Mouse (Mus musculus): ENCODE results near the gene Trp53bp2. TPM values are rescaled to one million over a fixed set of nuclear protein-coding genes. Genes with fewer than 3 reads are reported as not detected.
A peak's percentile ranks its signal among the peaks of the same experiment; 100 is the strongest.

The Trp53bp2 gene
- polyA plus RNA-seq, 1 experiment from 2014 or later: 42.5 TPM

- DNase-seq (ENCODE audit: low spot score) (no peak), ATAC-seq (replicated peaks; ENCODE audit: insufficient number of reproducible peaks, low FRiP score, low TSS enrichment, low read depth) (no peak)
- no peak overlapping the region for H3K4me3 ChIP-seq (ENCODE audit: low read depth, low read length)
- H3K9me3 ChIP-seq (replicated peaks; ENCODE audit: control insufficient read depth, low read length): no peaks in the 10 kb centered on the region
- H3K4me1 ChIP-seq (ENCODE audit: control insufficient read depth, insufficient read depth, low read length): peaks cover 5% of the 10 kb centered on the region
- no peak overlapping the region for H3K9ac ChIP-seq (replicated peaks; ENCODE audit: low read length)
- no peak overlapping the region for H3K4me2 ChIP-seq (ENCODE audit: low read depth, low read length)
- no peak overlapping the region for H3K27ac ChIP-seq (replicated peaks; ENCODE audit: low read depth, low read length)
- H3K36me3 ChIP-seq (replicated peaks; ENCODE audit: control insufficient read depth, insufficient read depth, low read depth, low read length): no peaks in the 10 kb centered on the region
- H3K27me3 ChIP-seq (ENCODE audit: control insufficient read depth, insufficient read depth, low read length): no peaks in the 10 kb centered on the region
- WGBS: 86% methylated on average over 4 of the region's 4 CpGs
Observed at GRCm38 (mm10) chr1:182500843-182501242, 91.9 kb downstream of the Trp53bp2 start.

DNA sequence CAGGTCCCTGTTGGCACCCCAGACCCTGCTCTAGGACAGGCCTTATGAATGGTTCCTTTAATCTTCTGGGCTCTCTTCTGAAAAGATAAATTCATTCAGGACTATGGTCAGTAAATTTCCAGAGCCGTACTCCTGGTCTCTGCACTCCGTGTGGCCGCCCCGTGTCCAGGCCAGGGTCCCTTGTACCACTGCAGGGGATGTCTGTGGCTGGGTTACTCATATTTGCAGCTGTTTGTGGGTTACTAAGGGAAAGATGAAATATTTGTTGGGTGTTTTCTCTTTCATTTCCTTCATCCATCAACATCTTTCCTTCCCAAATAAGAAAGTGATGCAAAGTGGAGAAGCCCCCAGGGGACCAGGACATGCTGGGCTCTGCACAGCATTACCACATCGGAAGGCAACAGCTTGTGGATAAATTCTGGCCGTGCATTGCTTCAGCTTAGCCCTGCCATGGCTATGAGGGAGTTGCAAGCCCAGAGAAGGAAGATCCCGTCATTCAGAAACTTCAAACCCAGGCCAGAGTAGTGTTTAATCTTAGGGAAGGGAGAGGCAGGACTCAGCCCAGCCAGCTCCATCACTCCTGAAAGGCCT, 92.9 kb downstream of the Trp53bp2 start:
- H3K9me3 ChIP-seq (replicated peaks; ENCODE audit: control insufficient read depth, low read length): no peaks in the 10 kb centered on the region
- H3K4me2 ChIP-seq (ENCODE audit: low read depth, low read length): no peak overlapping the region
- H3K36me3 ChIP-seq (replicated peaks; ENCODE audit: control insufficient read depth, insufficient read depth, low read depth, low read length): no peaks in the 10 kb centered on the region
- H3K4me3 ChIP-seq (ENCODE audit: low read depth, low read length): no peak overlapping the region
- H3K27ac ChIP-seq (replicated peaks; ENCODE audit: low read depth, low read length): no peak overlapping the region
- ATAC-seq (replicated peaks; ENCODE audit: insufficient number of reproducible peaks, low FRiP score, low TSS enrichment, low read depth) (no peak), DNase-seq (ENCODE audit: low spot score) (no peak)
- 87% methylated on average over 7 of the region's 7 CpGs for WGBS
- H3K9ac ChIP-seq (replicated peaks; ENCODE audit: low read length): no peak overlapping the region
- peaks cover 5% of the 10 kb centered on the region for H3K4me1 ChIP-seq (ENCODE audit: control insufficient read depth, insufficient read depth, low read length)
- no peaks in the 10 kb centered on the region for H3K27me3 ChIP-seq (ENCODE audit: control insufficient read depth, insufficient read depth, low read length)

- H3K4me2 ChIP-seq (ENCODE audit: low read depth, low read length): no peak overlapping the region
- no peak overlapping the region for H3K9ac ChIP-seq (replicated peaks; ENCODE audit: low read length)
- WGBS: 83% methylated on average over 7 of the region's 7 CpGs
- DNase-seq (ENCODE audit: low spot score) (no peak), ATAC-seq (replicated peaks; ENCODE audit: insufficient number of reproducible peaks, low FRiP score, low TSS enrichment, low read depth) (0 out of 2 replicates have a peak, but pooled peaks have one; percentile 11)
- H3K4me1 ChIP-seq (ENCODE audit: control insufficient read depth, insufficient read depth, low read length): peaks cover 5% of the 10 kb centered on the region
- no peaks in the 10 kb centered on the region for H3K27me3 ChIP-seq (ENCODE audit: control insufficient read depth, insufficient read depth, low read length)
- no peaks in the 10 kb centered on the region for H3K36me3 ChIP-seq (replicated peaks; ENCODE audit: control insufficient read depth, insufficient read depth, low read depth, low read length)
- no peak overlapping the region for H3K27ac ChIP-seq (replicated peaks; ENCODE audit: low read depth, low read length)
- H3K4me3 ChIP-seq (ENCODE audit: low read depth, low read length): no peak overlapping the region
- H3K9me3 ChIP-seq (replicated peaks; ENCODE audit: control insufficient read depth, low read length): no peaks in the 10 kb centered on the region
Observed at GRCm38 (mm10) chr1:182502491-182503050, 93.6 kb downstream of the Trp53bp2 start.

DNA sequence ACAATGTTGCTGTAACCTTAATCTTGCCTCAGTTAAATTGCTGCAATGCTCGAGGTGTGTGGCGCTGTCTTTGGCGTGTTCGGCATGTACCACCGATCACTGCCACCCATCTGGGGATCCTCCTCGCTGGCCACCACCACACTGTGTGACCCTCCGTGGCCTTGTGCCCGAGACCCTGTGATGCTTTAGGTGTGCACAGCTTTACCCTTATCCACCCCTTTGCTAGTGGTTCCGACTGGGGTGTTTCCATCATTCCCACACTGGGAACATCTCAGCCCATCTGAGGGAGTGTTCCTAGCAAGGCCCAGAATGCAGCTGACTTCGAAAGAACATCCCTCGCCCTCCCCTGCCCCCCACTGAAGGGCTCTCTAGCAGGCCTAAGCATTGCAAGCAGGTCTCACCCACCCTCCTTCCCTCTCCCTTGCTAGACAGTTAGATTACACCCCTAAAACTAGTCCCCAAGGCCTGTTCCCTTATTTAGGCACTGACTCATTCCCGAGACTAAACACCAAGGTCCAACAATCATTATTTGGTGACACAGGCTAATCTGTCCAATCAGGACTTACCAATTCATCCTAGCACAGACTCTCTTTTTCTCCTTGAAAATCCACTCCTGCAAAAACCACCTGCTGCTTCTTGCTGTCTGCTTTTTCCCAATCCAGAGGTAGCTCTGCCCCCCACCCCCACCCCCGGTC, 94.4 kb downstream of the Trp53bp2 start:
- H3K27ac ChIP-seq (replicated peaks; ENCODE audit: low read depth, low read length): no peak overlapping the region
- DNase-seq (ENCODE audit: low spot score): no peak
- 87% methylated on average over 13 of the region's 13 CpGs for WGBS
- H3K4me1 ChIP-seq (ENCODE audit: control insufficient read depth, insufficient read depth, low read length): peaks cover 5% of the 10 kb centered on the region
- H3K4me3 ChIP-seq (ENCODE audit: low read depth, low read length): no peak overlapping the region
- ATAC-seq (replicated peaks; ENCODE audit: insufficient number of reproducible peaks, low FRiP score, low TSS enrichment, low read depth): no peak
- no peak overlapping the region for H3K9ac ChIP-seq (replicated peaks; ENCODE audit: low read length)
- no peak overlapping the region for H3K4me2 ChIP-seq (ENCODE audit: low read depth, low read length)
- H3K36me3 ChIP-seq (replicated peaks; ENCODE audit: control insufficient read depth, insufficient read depth, low read depth, low read length): no peaks in the 10 kb centered on the region
- H3K27me3 ChIP-seq (ENCODE audit: control insufficient read depth, insufficient read depth, low read length): no peaks in the 10 kb centered on the region
- no peaks in the 10 kb centered on the region for H3K9me3 ChIP-seq (replicated peaks; ENCODE audit: control insufficient read depth, low read length)

DNA sequence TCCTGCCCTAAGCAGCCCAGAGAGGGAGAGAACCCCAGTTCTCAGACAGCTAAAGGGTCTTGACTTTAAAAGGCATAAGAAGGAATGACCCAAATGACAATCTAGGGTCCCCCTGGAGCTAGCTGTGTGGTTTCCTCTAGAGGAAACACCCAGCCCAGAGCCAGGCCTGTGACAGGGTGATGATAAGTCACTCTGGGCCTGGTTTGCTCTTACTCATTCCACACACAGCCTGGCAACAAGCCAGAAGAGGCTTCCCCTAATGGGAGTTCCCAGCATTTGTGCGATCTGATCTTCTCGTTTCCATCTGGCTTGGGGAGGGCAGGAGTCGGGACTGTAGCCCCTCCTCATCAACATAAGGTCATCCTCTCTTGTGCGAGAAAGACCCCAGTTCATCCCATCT, 95.3 kb downstream of the Trp53bp2 start:
- Histone ChIP-seq H3K4me2 (ENCODE audit: low read depth, low read length) (no peak overlapping the region), H3K4me3 (ENCODE audit: low read depth, low read length) (no peak overlapping the region), H3K36me3 (replicated peaks; ENCODE audit: control insufficient read depth, insufficient read depth, low read depth, low read length) (no peaks in the 10 kb centered on the region; the same call in 1 of the 2 replicates), H3K9me3 (replicated peaks; ENCODE audit: control insufficient read depth, low read length) (no peaks in the 10 kb centered on the region), H3K4me1 (ENCODE audit: control insufficient read depth, insufficient read depth, low read length) (peaks cover 5% of the 10 kb centered on the region), H3K9ac (replicated peaks; ENCODE audit: low read length) (no peak overlapping the region), H3K27me3 (ENCODE audit: control insufficient read depth, insufficient read depth, low read length) (no peaks in the 10 kb centered on the region), H3K27ac (replicated peaks; ENCODE audit: low read depth, low read length) (no peak overlapping the region)
- WGBS: 37% methylated on average over 4 of the region's 4 CpGs
- ATAC-seq (replicated peaks; ENCODE audit: insufficient number of reproducible peaks, low FRiP score, low TSS enrichment, low read depth): no peak
- no peak for DNase-seq (ENCODE audit: low spot score)

GRCm38 (mm10) chr1:182505291-182505690, 96.3 kb downstream of the Trp53bp2 start:
- WGBS: 90% methylated on average over 3 of the region's 3 CpGs

GRCm38 (mm10) chr1:182506229-182506986, 97.4 kb downstream of the Trp53bp2 start:
- DNase-seq (ENCODE audit: low spot score) (no peak), ATAC-seq (replicated peaks; ENCODE audit: insufficient number of reproducible peaks, low FRiP score, low TSS enrichment, low read depth) (no peak)
- no peaks in the 10 kb centered on the region for H3K9me3 ChIP-seq (replicated peaks; ENCODE audit: control insufficient read depth, low read length)
- peaks cover 5% of the 10 kb centered on the region for H3K4me1 ChIP-seq (ENCODE audit: control insufficient read depth, insufficient read depth, low read length)
- peaks cover 4% of the 10 kb centered on the region for H3K36me3 ChIP-seq (replicated peaks; ENCODE audit: control insufficient read depth, insufficient read depth, low read depth, low read length)
- H3K9ac ChIP-seq (replicated peaks; ENCODE audit: low read length): no peak overlapping the region
- 64% methylated on average over 7 of the region's 7 CpGs for WGBS
- no peak overlapping the region for H3K4me2 ChIP-seq (ENCODE audit: low read depth, low read length)
- H3K27me3 ChIP-seq (ENCODE audit: control insufficient read depth, insufficient read depth, low read length): no peaks in the 10 kb centered on the region
- H3K4me3 ChIP-seq (ENCODE audit: low read depth, low read length): no peak overlapping the region
- H3K27ac ChIP-seq (replicated peaks; ENCODE audit: low read depth, low read length): no peak overlapping the region

More at GRCm38 (mm10) chr1:182505291-182505690, 96.3 kb downstream of the Trp53bp2 start:
- Histone ChIP-seq H3K27me3 (ENCODE audit: control insufficient read depth, insufficient read depth, low read length) (no peaks in the 10 kb centered on the region), H3K36me3 (replicated peaks; ENCODE audit: control insufficient read depth, insufficient read depth, low read depth, low read length) (no peaks in the 10 kb centered on the region; the same call in none of the 2 replicates), H3K4me2 (ENCODE audit: low read depth, low read length) (no peak overlapping the region), H3K27ac (replicated peaks; ENCODE audit: low read depth, low read length) (no peak overlapping the region), H3K9me3 (replicated peaks; ENCODE audit: control insufficient read depth, low read length) (no peaks in the 10 kb centered on the region), H3K4me1 (ENCODE audit: control insufficient read depth, insufficient read depth, low read length) (peaks cover 5% of the 10 kb centered on the region), H3K9ac (replicated peaks; ENCODE audit: low read length) (no peak overlapping the region), H3K4me3 (ENCODE audit: low read depth, low read length) (no peak overlapping the region)
- DNase-seq (ENCODE audit: low spot score) (no peak), ATAC-seq (replicated peaks; ENCODE audit: insufficient number of reproducible peaks, low FRiP score, low TSS enrichment, low read depth) (0 out of 2 replicates have a peak, but pooled peaks have one; percentile 17)

All from embryonic facial prominence, embryonic 11.5 days (tissue).